Mouse (Mus musculus) adrenal gland, adult 8-10 months (tissue): Measurements from ENCODE around the gene Vps33b. TPM values are rescaled to one million over a fixed set of nuclear protein-coding genes. Genes with fewer than 3 reads are reported as not detected.
A peak's percentile ranks its signal among the peaks of the same experiment; 100 is the strongest.

Source experiments
- DNase-seq: peaks from one replicate; pipeline ENCODE4 v3.0.0; 2022
- total RNA-seq, 4 experiments: library from RNA; stranded (reverse); gene quantifications; 2 replicates each; pipeline ENCODE4 v1.2.4; 2022

Gene Vps33b
- total RNA-seq, 4 experiments from 2014 or later, result 21.3 to 31.9 (median 28.8) TPM

- DNase-seq, result peak; percentile 54
Measured at GRCm38 (mm10) chr7:80269751-80270255, 354 bp downstream of the Vps33b start.

DNA sequence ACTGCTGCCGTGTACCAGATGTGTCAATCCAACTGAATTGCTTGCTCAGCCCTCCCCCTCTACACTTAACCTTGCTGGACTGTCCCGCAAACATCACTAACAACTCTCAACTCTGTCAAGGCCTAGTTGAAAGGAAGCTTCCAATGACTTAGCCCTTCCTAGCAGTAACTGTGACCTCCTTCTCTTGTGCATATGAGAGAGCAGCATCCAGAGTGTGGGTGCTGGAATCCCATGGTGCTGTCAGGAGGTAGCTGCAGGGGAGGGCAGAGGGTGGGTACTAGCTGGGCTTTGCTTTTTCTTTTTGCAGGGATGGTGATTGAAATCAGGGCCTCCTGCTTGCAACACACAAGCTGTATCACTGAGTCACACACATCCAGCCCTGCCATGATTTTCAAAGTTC, 4.0 kb downstream of the Vps33b start:
- peak; percentile 32 for DNase-seq

DNA sequence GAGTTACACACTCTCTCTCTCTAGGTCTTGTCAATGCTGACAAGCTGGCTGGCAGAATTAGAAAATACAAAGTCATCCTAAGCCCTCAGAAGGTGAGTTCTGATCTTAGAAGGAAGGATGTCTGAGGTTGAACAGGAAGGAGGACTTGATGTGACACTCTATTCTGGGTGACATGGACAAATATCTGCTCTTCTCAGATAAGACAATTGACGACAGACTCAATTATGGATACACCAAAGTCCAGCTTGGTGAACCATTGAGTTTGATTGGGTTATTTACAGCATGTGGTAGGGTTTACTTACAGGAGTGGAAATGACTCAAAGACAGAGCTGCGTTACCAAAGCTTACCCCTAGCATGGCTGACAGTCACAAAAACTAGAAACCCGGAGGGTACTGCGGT, 6.9 kb downstream of the Vps33b start:
- no peak for DNase-seq

DNA sequence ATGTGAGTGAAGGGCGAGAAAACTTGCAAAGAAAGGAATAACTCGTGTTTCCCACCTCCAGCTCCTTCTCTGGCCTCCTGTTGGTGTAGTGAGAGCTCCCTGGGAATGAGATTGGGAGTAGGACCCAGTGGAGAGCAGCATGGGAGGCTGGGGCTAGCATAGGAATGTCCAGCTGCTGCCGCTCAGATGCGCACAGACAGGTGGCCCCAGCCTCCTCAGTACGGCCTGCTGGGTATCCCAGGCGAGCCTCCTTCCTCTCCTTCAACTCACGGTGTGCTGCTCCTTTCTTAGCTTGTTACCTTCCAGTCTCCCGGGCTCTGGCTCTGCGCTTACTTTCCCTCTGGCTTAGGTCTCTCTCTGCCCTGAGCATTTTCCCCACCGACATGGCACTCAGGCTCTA, 10.6 kb downstream of the Vps33b start:
- no peak for DNase-seq

GRCm38 (mm10) chr7:80280998-80281397, 11.5 kb downstream of the Vps33b start:
- DNase-seq, result no peak

GRCm38 (mm10) chr7:80281646-80282045, 12.2 kb downstream of the Vps33b start:
- DNase-seq, result peak; percentile 25

- no peak for DNase-seq
Measured at GRCm38 (mm10) chr7:80283226-80283918, 13.9 kb downstream of the Vps33b start.

DNA sequence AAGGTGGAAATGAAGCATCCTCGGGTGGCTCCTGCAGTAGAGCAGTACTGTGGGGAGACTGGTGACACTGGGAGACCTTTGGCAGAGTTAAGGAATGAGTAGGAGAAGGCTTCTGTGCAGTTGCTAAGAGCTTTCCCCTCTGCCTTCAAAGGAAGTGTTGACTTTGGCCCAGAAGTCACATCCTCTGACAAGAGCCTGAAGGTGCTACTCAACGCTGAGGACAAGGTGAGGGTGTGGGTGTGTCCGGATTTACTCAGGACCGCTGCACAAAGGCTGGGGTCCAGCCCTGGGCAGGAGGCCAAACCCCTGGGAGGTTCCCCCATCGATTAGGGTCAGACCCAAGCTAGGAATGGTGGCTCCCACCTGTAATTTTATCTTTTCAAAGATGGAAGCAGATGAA, 14.9 kb downstream of the Vps33b start:
- no peak for DNase-seq

GRCm38 (mm10) chr7:80285725-80286124, 16.3 kb downstream of the Vps33b start:
- no peak for DNase-seq

DNA sequence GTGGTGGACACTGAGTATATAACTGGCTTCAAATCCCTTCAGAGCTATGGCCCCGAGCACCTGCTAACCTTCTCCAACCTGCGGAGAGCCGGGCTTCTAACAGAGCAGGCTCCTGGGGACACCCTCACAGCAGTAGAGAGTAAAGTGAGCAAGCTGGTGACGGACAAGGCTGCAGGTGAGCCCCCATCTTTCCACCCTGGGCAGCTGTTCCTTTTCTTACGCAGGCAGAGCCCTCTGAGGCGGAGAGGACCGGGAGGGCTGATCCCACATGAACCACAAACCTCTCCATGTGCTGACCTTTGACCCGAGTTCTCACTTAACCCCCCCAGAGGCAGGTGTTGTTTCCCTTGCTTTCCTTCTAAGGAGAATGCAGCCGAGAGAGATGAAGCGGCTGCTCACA, 18.3 kb downstream of the Vps33b start:
- no peak for DNase-seq

- DNase-seq, result peak; percentile 99
Measured at GRCm38 (mm10) chr7:80294062-80294763, 24.8 kb downstream of the Vps33b start, which contains the start of gene Prc1. Prc1 (plus strand) TSS chr7:80294450.

GRCm38 (mm10) chr7:80294764-80295648, 25.6 kb downstream of the Vps33b start:
- no peak for DNase-seq

DNA sequence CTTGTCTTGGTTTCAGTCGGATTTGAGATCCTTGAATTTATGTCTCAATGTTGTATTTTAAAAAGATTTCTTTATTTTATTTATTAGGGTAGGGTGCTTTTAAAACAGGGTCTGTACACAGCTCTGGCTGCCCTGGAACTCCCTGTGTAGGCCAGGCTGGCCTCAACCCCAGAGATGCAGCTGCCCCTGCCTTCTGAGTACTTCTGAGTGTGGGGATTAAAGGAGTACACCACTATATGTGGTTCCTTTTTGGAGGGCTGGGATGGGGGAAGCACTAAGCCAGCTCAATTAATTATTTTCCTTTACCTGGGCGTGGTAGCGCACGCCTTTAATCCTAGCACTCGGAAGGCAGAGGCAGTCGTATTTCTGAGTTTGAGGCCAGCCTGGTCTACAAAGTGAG, 27.0 kb downstream of the Vps33b start:
- no peak for DNase-seq

DNA sequence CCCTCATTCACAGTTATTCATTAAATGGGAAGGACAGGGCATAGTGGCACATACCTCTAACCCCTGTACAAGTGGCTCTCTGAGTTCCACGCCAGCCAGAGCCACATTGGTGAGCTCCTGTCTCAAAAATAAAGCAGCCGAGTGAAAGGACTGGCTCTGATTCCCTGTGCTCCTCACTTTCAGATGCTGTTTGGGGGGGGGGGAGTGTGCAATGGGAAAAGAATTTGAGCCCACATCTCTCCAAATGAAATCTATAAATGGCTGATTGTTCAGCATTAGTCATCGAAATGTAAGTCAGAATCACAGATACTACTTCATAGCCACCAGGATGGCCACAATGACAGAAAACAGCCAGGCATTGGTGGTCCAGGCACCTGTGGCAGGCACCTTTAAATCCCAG, 27.6 kb downstream of the Vps33b start:
- no peak for DNase-seq

DNA sequence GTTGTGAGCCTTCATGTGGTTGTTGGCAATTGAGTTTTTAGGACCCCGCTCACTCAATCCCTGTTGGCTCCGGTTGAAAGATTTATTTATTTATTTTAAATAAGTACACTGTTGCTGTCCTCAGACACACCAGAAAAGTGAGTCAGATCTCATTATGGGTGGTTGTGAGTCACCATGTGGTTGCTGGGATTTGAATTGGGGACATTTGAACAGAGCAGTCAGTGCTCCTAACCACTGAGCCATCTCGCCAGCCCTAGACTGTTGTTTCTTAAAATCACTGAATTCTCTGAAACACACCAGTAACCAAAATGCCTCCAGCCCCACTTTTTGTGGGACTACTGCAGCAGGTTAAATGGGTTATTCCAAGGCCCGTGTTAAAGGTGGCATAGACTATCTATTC, 29.3 kb downstream of the Vps33b start:
- DNase-seq, result no peak

GRCm38 (mm10) chr7:80299568-80299967, 30.1 kb downstream of the Vps33b start:
- no peak for DNase-seq

DNA sequence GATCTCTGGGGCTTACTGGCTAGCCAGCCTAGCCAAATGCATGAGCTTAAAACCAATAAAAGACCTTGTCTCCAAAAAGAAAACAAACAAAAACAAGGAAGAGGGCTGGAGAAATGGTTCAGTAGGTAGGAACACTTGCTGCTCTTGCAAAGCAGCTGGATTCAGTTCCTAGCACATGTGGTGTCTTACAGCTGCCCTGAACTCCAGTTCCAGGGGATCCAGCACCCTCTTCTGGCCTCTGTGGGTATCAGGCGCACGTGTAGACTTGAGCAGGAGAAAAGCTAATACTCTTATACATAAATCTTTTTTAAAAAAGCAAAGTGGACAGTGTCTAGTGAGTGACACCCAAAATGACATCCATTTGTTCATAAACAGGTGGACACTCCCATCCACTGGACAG, 32.1 kb downstream of the Vps33b start:
- no peak for DNase-seq

DNA sequence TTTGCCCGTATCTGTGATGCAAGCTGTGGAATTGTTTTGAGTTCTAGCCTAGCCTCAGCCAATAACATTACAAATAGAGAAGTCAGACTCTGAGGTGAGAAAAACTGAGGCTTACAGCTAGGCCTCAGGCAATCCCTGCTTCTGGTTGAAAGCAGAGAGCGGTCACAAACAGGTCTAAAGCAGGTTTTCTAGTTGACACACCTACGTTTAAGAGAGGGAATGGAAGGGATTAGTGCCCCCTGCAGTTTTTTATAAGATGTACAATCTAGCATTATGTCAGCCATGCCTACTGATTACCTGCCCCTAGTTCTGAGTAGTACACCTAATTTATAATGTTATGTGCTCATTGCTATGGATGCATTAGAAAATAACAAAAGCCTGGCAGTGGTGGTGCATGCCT, 38.3 kb downstream of the Vps33b start:
- no peak for DNase-seq

GRCm38 (mm10) chr7:80310771-80311170, 41.3 kb downstream of the Vps33b start:
- no peak for DNase-seq

DNA sequence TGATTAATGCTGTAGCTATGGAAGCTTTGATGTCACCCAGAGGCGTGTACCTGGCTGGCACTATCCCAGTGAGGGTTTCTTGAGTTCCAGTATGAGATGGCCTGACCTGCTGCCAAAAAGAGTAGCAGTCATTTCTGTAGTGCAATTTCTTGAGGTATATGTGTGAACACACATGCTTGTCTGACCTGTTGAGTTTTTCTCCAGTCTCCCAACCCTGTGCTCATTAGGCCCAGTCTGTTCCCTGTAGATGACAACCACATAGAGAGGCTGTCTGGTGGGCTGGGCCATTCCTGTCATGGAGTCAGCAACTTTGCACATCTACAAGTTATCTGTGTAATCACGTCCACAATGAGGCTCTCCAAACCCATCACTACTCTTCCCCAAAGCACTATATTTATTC, 46.3 kb downstream of the Vps33b start:
- DNase-seq, result no peak

- no peak for DNase-seq
Measured at GRCm38 (mm10) chr7:80317439-80318115, 48.1 kb downstream of the Vps33b start.

DNA sequence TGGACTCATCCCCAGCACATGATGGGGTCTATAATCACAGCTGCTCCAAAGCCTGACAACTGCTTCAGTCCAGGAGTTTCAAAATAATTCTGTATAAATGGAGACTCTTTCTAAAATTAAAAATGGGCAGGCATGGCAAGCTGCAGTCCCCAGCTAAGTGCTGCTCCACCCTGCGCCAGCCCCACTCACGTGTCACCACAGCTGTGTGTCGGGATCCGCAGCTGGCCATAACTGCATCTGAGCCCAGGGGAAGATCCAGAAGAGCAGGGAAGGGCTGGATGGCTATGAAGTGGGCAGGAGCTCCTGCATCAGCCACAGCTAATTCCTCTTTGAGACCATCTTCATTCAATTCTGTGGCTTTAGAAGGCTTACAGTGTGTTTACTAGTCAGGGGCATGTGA, 49.2 kb downstream of the Vps33b start:
- no peak for DNase-seq
